Mouse (Mus musculus) G1E (cell line): Measurements from ENCODE around the gene Lipa.

Experiments
- CTCF ChIP-seq: IDR thresholded peaks from 2 replicates; pipeline ENCODE4 v1.5.1; 2012; ENCODE audit warnings: low read depth, low read length, inconsistent platforms, mixed read lengths
- GATA1 ChIP-seq: IDR thresholded peaks from 2 replicates; pipeline ENCODE4 v1.6.1; 2012; ENCODE audit warnings: borderline replicate concordance, low read length, inconsistent platforms, mixed read lengths
- POLR2AphosphoS5 ChIP-seq: IDR thresholded peaks from 2 replicates; pipeline ENCODE4 v1.6.1; 2012; ENCODE audit warnings: low read depth, low read length, inconsistent platforms; ENCODE audit not compliant: insufficient replicate concordance
- TAL1 ChIP-seq: conservative IDR thresholded peaks from 2 replicates; pipeline ENCODE4 v1.6.1; 2012; ENCODE audit warnings: low read depth, low read length, inconsistent platforms, mixed read lengths

- TF ChIP-seq CTCF (no peak), TAL1 (no peak), GATA1 (no peak), POLR2AphosphoS5 (no peak)
Measured at GRCm38 (mm10) chr19:34573650-34574049, 46.4 kb upstream of the Lipa start.
